Mouse (Mus musculus): ENCODE results near the gene Dlgap1. TPM values are rescaled to one million over a fixed set of nuclear protein-coding genes. Genes with fewer than 3 reads are reported as not detected.
A peak's percentile ranks its signal among the peaks of the same experiment; 100 is the strongest.

Dlgap1 gene
- total RNA-seq, 2 experiments from 2014 or later, result 0.05 to 0.22 TPM

DNA sequence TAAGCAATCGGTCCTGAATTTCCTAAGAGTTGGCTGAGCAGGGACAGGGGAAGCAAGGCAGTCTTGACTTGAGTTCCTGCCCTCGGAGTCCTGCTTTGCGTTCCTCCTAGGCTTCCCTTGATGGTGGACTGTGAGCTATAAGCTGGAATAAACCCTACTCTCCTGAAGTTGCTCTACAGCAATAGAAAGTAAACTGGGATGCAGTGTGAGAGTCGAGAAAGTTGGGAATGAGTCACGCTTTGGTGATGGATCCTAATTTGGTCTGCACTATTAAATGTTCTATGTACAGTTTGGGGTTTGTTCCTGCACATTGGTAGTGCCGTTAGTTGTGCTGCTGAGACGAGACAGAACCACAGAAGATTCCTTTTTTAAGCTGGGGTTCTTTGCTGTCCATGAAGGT lies 348.9 kb downstream of the Dlgap1 start:
- DNase-seq, result no peak
- no peak overlapping the region for H3K4me3 ChIP-seq
- intact Hi-C loops (cut with DNase I), result no loop called here
- no peak overlapping the region for H3K27ac ChIP-seq
- TF ChIP-seq CTCF (IDR thresholded peaks at IDR 0.05), result no peak

DNA sequence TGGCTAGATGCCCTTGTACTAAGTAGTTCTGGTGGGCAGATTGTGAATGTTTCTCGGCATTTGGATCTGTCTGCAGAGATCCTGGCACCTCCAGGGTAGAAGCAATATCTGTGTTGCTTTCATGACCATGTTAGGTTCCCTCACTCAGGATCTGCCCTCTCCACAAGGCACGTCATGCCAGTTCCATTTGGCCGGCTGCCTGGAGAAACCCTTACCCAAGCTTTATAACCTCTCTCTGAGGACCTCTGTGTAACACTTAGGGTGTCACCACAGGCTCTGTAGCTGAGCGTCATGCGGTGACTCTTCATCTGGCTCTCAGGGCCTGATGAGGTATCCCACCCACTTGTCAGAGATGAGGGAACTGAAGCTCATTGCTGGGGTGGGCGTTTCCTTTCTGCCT lies 353.1 kb downstream of the Dlgap1 start:
- no peak for DNase-seq
- intact Hi-C loops (cut with DNase I), result no loop called here
- TF ChIP-seq CTCF (IDR thresholded peaks at IDR 0.05), result no peak

DNA sequence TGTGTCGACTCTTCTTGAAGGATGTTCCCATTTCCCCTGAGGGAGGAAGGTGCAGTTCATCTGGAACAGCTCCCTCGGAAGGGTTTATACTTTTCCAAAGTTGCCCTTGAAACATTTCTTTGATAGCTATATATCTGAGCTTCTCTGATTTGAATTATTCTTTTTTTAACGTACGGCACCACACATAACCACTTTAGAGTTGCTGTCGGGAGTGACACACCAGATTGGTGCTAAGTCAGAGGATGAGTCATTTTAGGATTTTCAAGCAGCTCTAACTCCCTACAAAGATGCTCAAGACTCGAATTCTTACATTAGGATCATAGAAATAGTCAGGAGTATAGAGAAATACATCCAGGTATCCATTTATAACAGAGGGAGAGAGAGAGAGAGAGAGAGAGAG lies 364.6 kb downstream of the Dlgap1 start:
- DNase-seq, result no peak
- Histone ChIP-seq H3K4me3 (no peak overlapping the region), H3K27ac (no peak overlapping the region)
- no peak for TF ChIP-seq CTCF (IDR thresholded peaks at IDR 0.05)
- intact Hi-C loops (cut with DNase I), result no loop called here

More for the DNA sequence above, 353.1 kb downstream of the Dlgap1 start:
- Histone ChIP-seq H3K4me3 (no peak overlapping the region), H3K27ac (no peak overlapping the region)

DNA sequence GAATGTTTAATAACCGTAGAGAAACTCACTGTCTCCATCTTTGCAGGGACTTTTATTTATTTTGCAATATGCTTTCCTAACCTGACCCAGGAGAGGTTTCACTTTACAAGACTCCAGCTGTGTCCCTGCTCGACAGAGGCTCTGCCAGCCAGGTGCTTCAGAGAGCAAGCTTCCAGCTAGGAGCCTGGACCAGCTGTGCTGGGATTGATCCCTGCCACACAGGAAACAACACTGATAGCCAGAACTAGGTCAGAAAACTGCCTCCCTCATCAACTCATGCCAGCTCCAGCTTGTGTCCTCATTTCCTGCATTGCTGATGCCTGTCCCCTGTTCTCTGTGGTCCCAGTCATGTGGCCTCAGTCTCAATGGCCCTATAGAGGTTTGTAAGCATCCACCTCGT lies 365.3 kb downstream of the Dlgap1 start:
- DNase-seq, result no peak
- TF ChIP-seq CTCF (IDR thresholded peaks at IDR 0.05), result no peak
- H3K27ac ChIP-seq, result no peak overlapping the region
- no peak overlapping the region for H3K4me3 ChIP-seq
- intact Hi-C loops (cut with DNase I), result no loop called here

DNA sequence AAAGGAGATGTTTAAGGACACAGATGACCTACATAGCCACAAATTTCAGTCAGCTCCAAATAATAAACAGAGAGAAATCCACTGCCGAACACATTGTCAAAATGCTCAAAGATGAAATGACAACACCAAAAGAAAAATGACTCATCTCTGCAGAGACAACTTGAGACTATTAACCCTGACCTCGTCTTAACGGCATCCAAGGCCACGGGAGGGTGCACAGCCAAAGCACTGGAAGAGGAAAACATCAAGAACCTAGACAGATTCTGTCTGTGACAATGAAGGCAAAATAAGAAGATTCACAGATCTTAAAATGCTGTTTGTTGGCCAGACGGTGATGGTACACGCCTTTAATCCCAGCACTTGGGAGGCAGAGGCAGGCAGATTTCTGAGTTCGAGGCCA lies 370.9 kb downstream of the Dlgap1 start:
- DNase-seq, result no peak
- intact Hi-C loops (cut with DNase I), result no loop called here
- TF ChIP-seq CTCF (IDR thresholded peaks at IDR 0.05), result no peak
- no peak overlapping the region for H3K27ac ChIP-seq
- no peak overlapping the region for H3K4me3 ChIP-seq

DNA sequence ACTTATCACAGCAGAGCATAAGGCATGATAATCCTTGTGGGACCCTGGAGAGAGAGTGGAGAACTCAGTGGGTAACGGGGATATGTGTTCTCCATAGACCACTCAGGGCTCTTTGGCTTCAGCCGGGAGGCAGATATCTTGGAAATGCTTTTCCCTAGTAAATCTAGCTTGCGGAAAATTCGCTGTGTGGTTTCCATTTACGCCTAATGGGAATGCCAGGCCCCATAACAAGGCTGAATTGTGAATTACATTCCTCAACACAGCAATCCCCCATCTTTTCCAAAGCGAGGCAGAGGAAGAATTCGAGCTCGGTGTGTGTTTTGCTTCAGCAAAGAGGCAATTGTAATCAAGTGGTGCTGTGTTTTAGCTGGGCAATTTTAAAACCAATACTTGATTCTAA lies 372.4 kb downstream of the Dlgap1 start:
- no peak for TF ChIP-seq CTCF (IDR thresholded peaks at IDR 0.05)
- H3K4me3 ChIP-seq, result no peak overlapping the region
- DNase-seq, result no peak
- no peak overlapping the region for H3K27ac ChIP-seq
- intact Hi-C loops (cut with DNase I), result no loop called here

DNA sequence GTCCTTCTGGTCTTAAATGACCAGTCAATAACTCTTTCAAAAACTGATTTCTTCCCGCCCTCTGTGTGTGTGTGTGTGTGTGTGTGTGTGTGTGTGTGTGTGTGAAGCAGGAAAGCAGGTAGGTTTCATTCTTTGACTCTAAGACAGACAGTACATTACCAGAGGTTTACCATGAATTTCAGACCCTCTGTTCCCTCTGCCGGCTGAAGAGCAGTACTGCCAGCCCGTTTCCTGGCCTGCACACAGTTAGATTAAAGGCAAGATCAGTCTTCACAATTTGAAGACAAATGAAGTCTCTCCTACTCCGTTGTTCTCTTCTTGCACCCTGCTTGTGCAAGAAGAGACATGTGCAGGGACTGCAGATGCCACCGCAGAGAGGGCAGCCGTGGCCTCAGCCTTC lies 373.0 kb downstream of the Dlgap1 start:
- intact Hi-C loops (cut with DNase I), result no loop called here
- TF ChIP-seq CTCF (IDR thresholded peaks at IDR 0.05), result peak; percentile 30; the same call in 1 of the 2 replicates
- Histone ChIP-seq H3K4me3 (no peak overlapping the region), H3K27ac (no peak overlapping the region)
- DNase-seq, result no peak

DNA sequence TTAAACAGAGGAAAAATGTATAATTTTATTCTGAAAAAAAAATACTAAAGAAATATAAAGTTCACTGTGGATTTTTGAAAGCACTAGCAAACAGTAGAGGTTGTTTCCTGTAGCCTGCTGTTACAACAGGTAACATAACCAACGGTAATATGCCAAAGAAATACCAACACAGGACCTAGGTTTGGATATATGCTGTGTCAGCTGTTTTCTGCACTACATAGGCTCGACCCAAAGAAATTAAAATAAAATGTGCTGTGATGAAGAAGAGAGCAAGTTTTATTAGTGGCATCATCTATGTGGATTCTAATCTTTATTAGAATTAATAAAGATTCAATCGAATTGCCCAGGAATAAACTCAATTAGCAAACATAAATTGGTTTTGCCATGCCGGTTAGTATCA lies 378.5 kb downstream of the Dlgap1 start:
- no peak overlapping the region for H3K4me3 ChIP-seq
- TF ChIP-seq CTCF (IDR thresholded peaks at IDR 0.05), result no peak
- no peak for DNase-seq
- no peak overlapping the region for H3K27ac ChIP-seq
- intact Hi-C loops (cut with DNase I), result no loop called here

DNA sequence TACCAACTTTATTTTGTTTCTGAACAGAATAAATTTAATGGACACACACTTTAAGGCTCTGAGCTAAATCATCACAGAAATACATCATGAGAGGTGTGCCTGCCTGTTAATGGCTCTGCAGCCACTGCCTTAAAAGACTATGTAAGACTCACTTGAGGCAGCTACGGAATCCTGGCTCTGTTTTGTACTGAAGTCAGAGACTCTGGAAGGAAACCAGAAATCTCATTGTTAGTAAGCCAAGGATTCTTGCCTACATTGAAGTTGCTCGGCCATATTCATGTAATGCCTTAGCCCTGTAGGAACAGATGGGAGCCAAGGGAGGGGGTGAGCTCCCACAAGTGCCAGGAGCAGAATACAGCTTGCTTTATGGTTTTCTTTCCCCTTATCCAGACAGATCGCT lies 394.7 kb downstream of the Dlgap1 start:
- H3K4me3 ChIP-seq, result no peak overlapping the region
- TF ChIP-seq CTCF (IDR thresholded peaks at IDR 0.05), result no peak
- intact Hi-C loops (cut with DNase I), result no loop called here
- no peak overlapping the region for H3K27ac ChIP-seq
- DNase-seq, result no peak

DNA sequence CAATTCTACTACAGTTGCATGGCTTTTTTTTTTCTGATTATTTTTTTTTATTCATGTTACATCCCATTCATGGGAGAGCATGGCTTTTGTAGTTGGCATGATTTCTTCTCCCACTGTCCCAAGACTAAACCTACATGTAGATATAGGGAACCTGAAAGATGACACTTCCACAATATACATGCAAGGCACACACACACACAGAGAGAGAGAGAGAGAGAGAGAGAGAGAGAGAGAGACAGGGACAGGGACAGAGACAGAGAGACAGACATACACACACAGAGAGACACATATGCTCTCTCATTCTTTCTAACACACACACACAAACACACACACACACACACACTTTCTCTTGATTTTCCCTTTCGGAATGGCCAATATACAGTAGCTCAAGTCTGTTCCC lies 395.1 kb downstream of the Dlgap1 start:
- intact Hi-C loops (cut with DNase I), result no loop called here
- Histone ChIP-seq H3K27ac (no peak overlapping the region), H3K4me3 (no peak overlapping the region)
- no peak for DNase-seq
- no peak for TF ChIP-seq CTCF (IDR thresholded peaks at IDR 0.05)

DNA sequence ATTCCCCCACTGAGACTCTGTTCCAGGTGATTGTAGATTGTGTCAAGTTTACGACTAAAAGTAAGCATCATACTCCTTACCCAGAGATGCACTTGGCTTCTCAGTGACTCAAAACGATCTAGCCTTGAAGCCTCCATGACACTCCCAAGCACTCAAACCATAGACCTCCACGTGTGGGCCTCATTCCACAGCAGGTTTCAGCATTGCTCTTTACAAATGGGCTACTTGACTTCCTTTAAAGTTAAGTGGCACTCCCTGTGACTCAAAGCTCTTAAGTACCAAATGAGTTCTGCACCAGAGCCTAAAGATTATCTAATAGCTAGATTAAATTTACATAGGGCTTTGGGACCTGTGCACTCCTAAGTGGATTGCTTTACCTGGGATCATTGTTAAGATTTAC lies 400.3 kb downstream of the Dlgap1 start:
- no peak for TF ChIP-seq CTCF (IDR thresholded peaks at IDR 0.05)
- intact Hi-C loops (cut with DNase I), result no loop called here
- Histone ChIP-seq H3K27ac (no peak overlapping the region), H3K4me3 (no peak overlapping the region)
- DNase-seq, result no peak

DNA sequence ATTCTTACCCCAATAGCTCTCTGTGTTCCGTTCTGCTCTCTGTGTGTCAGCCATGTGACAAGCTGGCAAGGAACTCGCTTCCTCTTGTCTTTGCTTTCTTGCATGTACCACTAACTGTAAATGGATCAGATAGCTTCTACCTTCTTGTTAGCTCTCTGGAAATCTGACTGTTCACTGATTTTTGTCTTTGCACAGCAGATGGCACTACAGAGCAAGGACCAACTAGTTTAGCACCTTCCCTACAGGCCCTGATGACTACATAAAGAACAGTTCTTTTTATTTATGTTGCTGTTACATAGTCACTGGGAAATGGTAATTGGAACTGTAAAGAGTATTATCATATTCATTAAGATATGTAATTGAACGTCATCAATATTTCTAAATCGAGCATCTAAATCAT lies 408.1 kb downstream of the Dlgap1 start:
- no peak for DNase-seq

DNA sequence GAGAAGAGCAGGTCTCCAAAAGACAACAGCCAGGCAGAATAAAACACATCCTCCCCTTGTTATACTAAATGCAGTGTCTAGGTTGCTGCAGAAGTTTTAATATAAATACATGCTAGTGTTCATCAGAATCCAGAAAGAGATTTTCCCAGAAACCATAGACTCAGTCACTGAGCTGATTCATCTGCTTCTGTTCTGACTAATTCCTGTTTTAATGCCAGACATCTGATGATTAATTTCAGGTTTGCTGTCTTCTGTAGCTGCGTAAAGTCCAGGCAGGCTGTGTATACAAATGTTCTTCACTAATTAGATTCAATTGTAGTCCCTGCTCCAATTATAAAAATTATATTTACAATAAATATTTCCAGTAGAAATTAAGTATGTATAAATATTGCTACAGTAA lies 419.6 kb downstream of the Dlgap1 start:
- Histone ChIP-seq H3K4me3 (no peak overlapping the region), H3K27ac (no peak overlapping the region)
- intact Hi-C loops (cut with DNase I), result no loop called here
- DNase-seq, result no peak
- TF ChIP-seq CTCF (IDR thresholded peaks at IDR 0.05), result no peak

More for the DNA sequence above, 408.1 kb downstream of the Dlgap1 start:
- intact Hi-C loops (cut with DNase I), result no loop called here
- H3K27ac ChIP-seq, result no peak overlapping the region
- no peak overlapping the region for H3K4me3 ChIP-seq
- TF ChIP-seq CTCF (IDR thresholded peaks at IDR 0.05), result peak; percentile 38

DNA sequence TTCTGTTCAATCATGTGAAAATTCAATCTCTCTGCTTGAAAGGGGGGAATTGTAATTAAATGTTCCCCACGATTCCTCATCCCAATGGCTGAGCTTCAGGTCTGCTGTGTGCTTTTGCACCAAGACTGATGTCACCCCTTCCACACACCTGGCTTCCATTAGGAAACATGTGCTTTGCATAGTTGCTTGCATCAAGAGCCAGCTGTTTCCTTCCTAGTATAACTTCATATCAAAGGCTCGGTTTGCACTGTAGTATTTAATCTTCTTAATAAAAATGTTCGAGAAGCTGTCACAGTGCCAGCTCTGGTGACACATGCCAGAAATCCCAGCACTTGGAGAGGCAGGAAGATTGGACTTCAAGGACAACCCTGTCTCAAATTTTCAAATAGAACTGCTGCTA lies 428.3 kb downstream of the Dlgap1 start:
- Histone ChIP-seq H3K27ac (no peak overlapping the region), H3K4me3 (no peak overlapping the region)
- no peak for TF ChIP-seq CTCF (IDR thresholded peaks at IDR 0.05)
- intact Hi-C loops (cut with DNase I), result no loop called here
- no peak for DNase-seq

DNA sequence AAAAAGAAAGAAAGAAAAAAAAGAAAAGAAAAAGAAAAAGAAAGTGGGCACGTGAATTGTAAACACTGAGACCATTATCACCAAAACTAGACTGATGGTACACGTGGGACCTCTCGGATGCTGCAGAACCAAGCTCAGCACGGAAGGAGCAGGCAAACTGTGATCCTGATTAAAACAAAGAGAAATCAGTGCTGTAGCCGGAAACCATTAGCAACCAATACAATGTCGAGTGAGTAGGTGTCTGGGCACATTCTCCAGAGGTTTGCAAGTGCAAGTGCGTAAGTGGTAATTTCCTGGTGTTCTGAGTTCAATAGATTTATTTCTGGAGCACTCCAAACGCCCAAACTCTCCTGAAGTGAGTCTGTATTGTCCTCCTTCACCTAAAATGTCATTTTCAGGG lies 428.8 kb downstream of the Dlgap1 start:
- intact Hi-C loops (cut with DNase I), result no loop called here
- H3K27ac ChIP-seq, result no peak overlapping the region

More for the DNA sequence above, 428.8 kb downstream of the Dlgap1 start:
- no peak for TF ChIP-seq CTCF (IDR thresholded peaks at IDR 0.05)
- no peak overlapping the region for H3K4me3 ChIP-seq
- DNase-seq, result no peak

Measured in gastrocnemius, adult 2 months (tissue).